Mouse (Mus musculus): ENCODE results near the gene Slc16a3. TPM values are rescaled to one million over a fixed set of nuclear protein-coding genes. Genes with fewer than 3 reads are reported as not detected.

The Slc16a3 gene
- polyA plus RNA-seq, 1 experiment from 2014 or later = 10.9 TPM

DNA sequence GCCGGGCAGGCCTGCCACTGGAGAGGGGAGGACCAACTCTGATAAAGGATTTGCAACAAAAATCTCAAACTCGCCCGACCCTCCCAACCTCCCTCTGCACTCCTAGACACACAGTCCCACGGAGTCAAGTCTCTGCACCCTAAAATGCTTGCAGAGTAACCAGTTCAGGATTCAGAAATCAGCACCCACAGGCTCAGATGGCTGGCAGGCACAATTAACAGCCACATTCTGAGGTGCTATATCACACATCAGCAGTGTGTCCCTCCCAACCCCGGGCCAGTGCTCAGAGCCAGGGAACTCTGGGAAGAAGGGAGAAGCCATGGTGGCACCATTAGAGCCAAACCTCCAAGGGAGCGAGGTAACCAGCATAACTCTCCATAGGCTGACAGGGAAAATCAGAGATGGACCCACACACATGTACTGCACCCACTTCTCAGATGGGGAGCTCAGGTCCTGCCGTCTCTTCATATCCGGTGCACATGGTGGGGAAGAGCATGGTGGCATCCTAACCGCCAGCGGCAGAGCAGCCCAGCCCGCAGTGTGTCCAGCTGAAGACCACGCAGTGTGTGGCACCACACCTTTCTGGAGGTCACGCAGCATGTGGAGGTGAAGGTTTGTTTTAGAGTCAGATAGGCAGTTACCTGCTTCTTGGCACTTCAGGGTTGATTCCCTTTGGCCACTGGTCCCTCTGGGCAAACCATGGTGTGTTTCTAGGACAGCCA lies 13.9 kb downstream of the Slc16a3 start:
- 92% methylated on average over 13 of the region's 13 CpGs for WGBS
- H3K4me3 ChIP-seq = no peak overlapping the region
- H3K9ac ChIP-seq = no peak overlapping the region
- no peaks in the 10 kb centered on the region for H3K9me3 ChIP-seq
- H3K27me3 ChIP-seq = no peaks in the 10 kb centered on the region
- ATAC-seq (ENCODE audit: low FRiP score, low read depth) = no peak
- peaks cover 8% of the 10 kb centered on the region; the same call in 1 of the 2 replicates for H3K4me1 ChIP-seq (replicated peaks)
- H3K27ac ChIP-seq (replicated peaks) = no peak overlapping the region
- H3K36me3 ChIP-seq = peaks cover 67% of the 10 kb centered on the region
- no peak overlapping the region for H3K4me2 ChIP-seq

GRCm38 (mm10) chr11:120962909-120963308 lies 14.6 kb downstream of the Slc16a3 start:
- WGBS = 85% methylated on average over 7 of the region's 7 CpGs

GRCm38 (mm10) chr11:120964195-120965157 lies 16.2 kb downstream of the Slc16a3 start:
- Histone ChIP-seq H3K4me3 (no peak overlapping the region), H3K27me3 (no peaks in the 10 kb centered on the region), H3K4me1 (replicated peaks) (peaks cover 8% of the 10 kb centered on the region; the same call in 1 of the 2 replicates), H3K9ac (no peak overlapping the region), H3K9me3 (no peaks in the 10 kb centered on the region), H3K36me3 (peaks cover 86% of the 10 kb centered on the region), H3K4me2 (no peak overlapping the region), H3K27ac (replicated peaks) (no peak overlapping the region)
- ATAC-seq (ENCODE audit: low FRiP score, low read depth) = no peak
- WGBS = 65% methylated on average over 10 of the region's 10 CpGs

More at GRCm38 (mm10) chr11:120962909-120963308, 14.6 kb downstream of the Slc16a3 start:
- H3K4me2 ChIP-seq = no peak overlapping the region
- ATAC-seq (ENCODE audit: low FRiP score, low read depth) = no peak
- H3K27ac ChIP-seq (replicated peaks) = no peak overlapping the region
- no peaks in the 10 kb centered on the region for H3K9me3 ChIP-seq
- no peak overlapping the region for H3K9ac ChIP-seq
- no peak overlapping the region for H3K4me3 ChIP-seq
- peaks cover 8% of the 10 kb centered on the region; the same call in 1 of the 2 replicates for H3K4me1 ChIP-seq (replicated peaks)
- H3K27me3 ChIP-seq = no peaks in the 10 kb centered on the region
- peaks cover 74% of the 10 kb centered on the region for H3K36me3 ChIP-seq

DNA sequence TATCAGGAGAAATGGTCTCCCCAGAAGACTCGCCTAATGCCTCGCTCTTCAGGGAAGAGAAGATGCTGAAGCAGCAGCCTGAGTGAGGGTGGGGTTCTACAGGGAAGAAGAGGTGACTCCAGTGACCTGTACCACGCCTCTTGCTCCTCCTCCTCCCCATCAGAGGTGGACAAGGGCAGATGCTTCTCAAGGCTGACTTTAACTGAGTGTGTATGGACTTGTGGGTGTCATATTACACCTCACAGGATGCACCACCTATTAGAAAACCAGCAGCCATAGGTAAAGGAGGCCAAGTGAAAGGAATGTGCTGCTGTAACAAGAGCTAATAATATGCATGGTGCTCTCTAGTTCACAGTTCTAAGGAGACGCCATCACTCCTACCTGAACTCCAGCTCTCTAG lies 17.3 kb downstream of the Slc16a3 start:
- Histone ChIP-seq H3K27ac (replicated peaks) (no peak overlapping the region), H3K27me3 (no peaks in the 10 kb centered on the region), H3K36me3 (peaks cover 96% of the 10 kb centered on the region), H3K9ac (no peak overlapping the region), H3K9me3 (no peaks in the 10 kb centered on the region), H3K4me2 (no peak overlapping the region), H3K4me3 (no peak overlapping the region), H3K4me1 (replicated peaks) (peaks cover 8% of the 10 kb centered on the region; the same call in 1 of the 2 replicates)
- ATAC-seq (ENCODE audit: low FRiP score, low read depth) = no peak
- WGBS = 89% methylated on average over 4 of the region's 4 CpGs

GRCm38 (mm10) chr11:120969742-120970141 lies 21.5 kb downstream of the Slc16a3 start:
- WGBS = 94% methylated on average over 5 of the region's 5 CpGs
- ATAC-seq (ENCODE audit: low FRiP score, low read depth) = no peak

DNA sequence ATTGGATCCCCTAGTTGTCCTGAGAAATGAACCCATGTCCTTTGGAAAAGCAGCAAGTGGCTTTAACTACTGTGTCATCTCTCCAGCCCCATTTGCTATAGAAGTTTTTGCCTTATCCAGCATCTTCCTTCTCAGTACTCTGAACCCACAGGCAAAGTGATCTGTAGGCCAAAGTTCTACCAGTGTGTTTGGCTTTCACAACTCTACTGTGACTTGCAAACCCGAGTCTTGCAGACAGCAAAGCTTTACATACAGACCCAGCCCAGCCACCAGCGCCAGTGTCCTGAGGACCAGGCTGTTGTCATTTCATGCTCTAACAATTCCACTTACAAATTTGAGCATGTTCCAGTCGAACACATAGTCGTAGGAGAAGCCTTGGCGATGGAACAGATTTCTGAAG lies 23.0 kb downstream of the Slc16a3 start:
- Histone ChIP-seq H3K4me2 (no peak overlapping the region), H3K9ac (no peak overlapping the region), H3K4me3 (no peak overlapping the region), H3K4me1 (replicated peaks) (no peaks in the 10 kb centered on the region; the same call in 1 of the 2 replicates), H3K36me3 (peaks cover 89% of the 10 kb centered on the region), H3K27me3 (no peaks in the 10 kb centered on the region), H3K27ac (replicated peaks) (no peak overlapping the region), H3K9me3 (no peaks in the 10 kb centered on the region)
- WGBS = 92% methylated on average over 5 of the region's 5 CpGs
- ATAC-seq (ENCODE audit: low FRiP score, low read depth) = no peak

More at GRCm38 (mm10) chr11:120969742-120970141, 21.5 kb downstream of the Slc16a3 start:
- peaks cover 4% of the 10 kb centered on the region; the same call in 1 of the 2 replicates for H3K4me1 ChIP-seq (replicated peaks)
- H3K9me3 ChIP-seq = no peaks in the 10 kb centered on the region
- H3K9ac ChIP-seq = no peak overlapping the region
- no peak overlapping the region for H3K4me3 ChIP-seq
- peaks cover 95% of the 10 kb centered on the region for H3K36me3 ChIP-seq
- H3K27me3 ChIP-seq = no peaks in the 10 kb centered on the region
- no peak overlapping the region for H3K27ac ChIP-seq (replicated peaks)
- no peak overlapping the region for H3K4me2 ChIP-seq

DNA sequence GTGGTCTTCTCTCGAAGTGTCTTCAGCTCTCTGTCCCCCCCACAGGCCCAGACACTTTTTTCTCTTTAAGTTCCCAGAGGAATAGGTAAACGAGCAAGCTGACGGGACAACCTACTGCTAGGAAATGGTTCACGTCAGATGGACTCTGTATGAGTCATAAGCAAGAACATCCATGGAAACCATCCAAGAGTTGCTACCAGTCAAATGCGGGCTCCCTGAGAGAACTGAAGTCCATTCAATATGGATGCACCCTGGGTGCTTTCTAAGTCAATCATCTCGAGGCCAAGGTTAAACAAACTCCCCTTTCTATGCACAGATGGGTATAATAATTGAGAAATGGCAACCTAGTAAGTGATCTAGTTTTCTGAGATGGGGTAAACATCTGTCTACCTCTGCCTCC lies 25.0 kb downstream of the Slc16a3 start:
- no peak overlapping the region for H3K4me3 ChIP-seq
- no peak overlapping the region for H3K27ac ChIP-seq (replicated peaks)
- no peaks in the 10 kb centered on the region for H3K27me3 ChIP-seq
- no peaks in the 10 kb centered on the region; the same call in 1 of the 2 replicates for H3K4me1 ChIP-seq (replicated peaks)
- no peak overlapping the region for H3K9ac ChIP-seq
- 71% methylated on average over 6 of the region's 6 CpGs for WGBS
- ATAC-seq (ENCODE audit: low FRiP score, low read depth) = no peak
- H3K9me3 ChIP-seq = no peaks in the 10 kb centered on the region
- H3K4me2 ChIP-seq = no peak overlapping the region
- peaks cover 76% of the 10 kb centered on the region for H3K36me3 ChIP-seq

DNA sequence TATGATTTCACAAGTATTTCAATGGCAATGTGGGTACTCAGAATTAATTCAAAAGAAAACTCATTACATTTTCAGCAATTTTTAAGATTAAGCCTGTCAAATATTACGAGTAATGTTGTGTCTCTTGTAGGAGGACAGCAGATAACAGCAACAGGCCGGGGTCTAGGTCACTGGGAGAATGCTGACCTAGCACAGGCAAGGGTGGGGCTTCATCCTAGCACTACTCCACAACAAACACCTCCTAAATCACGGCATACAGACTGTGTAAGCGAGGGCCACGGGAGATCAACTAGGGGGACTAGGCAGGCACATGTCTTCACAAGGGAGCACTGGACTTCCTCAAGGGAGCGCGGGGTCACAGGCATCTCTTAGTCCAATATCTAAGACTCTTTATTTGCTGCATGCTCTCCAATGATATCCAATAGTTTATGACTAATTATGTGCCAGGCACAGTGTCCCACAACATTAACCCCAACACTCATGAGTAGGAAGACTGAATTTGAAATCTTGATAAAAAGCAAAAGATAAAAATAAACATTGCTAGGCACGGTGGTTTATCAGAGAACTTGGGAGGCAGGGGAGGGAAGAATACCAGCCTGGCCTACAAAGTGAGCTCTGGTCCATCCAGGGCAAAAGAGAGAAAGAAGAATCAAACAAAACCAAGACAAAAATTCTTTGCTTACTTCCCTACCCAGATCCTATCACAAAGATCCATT lies 31.6 kb downstream of the Slc16a3 start:
- Histone ChIP-seq H3K4me3 (no peak overlapping the region), H3K4me1 (replicated peaks) (peaks cover 10% of the 10 kb centered on the region; the same call in 1 of the 2 replicates), H3K4me2 (no peak overlapping the region), H3K27me3 (no peaks in the 10 kb centered on the region), H3K27ac (replicated peaks) (no peak overlapping the region), H3K9ac (no peak overlapping the region), H3K36me3 (peaks cover 58% of the 10 kb centered on the region), H3K9me3 (no peaks in the 10 kb centered on the region)
- 84% methylated on average over 8 of the region's 8 CpGs for WGBS
- ATAC-seq (ENCODE audit: low FRiP score, low read depth) = no peak

GRCm38 (mm10) chr11:120980427-120981035 lies 32.3 kb downstream of the Slc16a3 start:
- 88% methylated on average over 9 of the region's 9 CpGs for WGBS

DNA sequence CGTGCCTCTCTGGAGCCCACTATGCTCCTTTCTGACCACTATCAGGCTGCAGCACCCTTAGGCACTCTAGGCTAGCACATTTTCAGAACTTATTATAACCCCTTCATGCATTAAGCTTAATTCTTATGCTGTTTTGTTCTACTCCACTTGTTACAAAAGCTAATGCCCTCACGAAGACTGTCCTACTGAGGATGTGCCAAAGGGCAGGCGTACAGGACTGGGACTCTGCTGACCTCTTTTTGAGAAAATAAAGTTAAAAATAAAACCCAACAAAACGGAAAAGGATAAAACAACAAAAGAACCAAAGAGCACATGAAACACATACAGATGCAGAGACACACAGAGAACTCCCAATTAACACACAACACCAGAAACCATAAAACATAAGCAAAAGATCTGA lies 33.4 kb downstream of the Slc16a3 start:
- H3K36me3 ChIP-seq = peaks cover 60% of the 10 kb centered on the region

More at GRCm38 (mm10) chr11:120980427-120981035, 32.3 kb downstream of the Slc16a3 start:
- Histone ChIP-seq H3K9me3 (no peaks in the 10 kb centered on the region), H3K4me2 (no peak overlapping the region), H3K9ac (no peak overlapping the region), H3K27me3 (no peaks in the 10 kb centered on the region), H3K4me1 (replicated peaks) (peaks cover 10% of the 10 kb centered on the region; the same call in 1 of the 2 replicates), H3K4me3 (no peak overlapping the region), H3K27ac (replicated peaks) (no peak overlapping the region), H3K36me3 (peaks cover 52% of the 10 kb centered on the region)
- ATAC-seq (ENCODE audit: low FRiP score, low read depth) = no peak

GRCm38 (mm10) chr11:120982459-120982858 lies 34.2 kb downstream of the Slc16a3 start:
- no peak for ATAC-seq (ENCODE audit: low FRiP score, low read depth)
- peaks cover 25% of the 10 kb centered on the region; the same call in 1 of the 2 replicates for H3K4me1 ChIP-seq (replicated peaks)

More for the DNA sequence above, 33.4 kb downstream of the Slc16a3 start:
- H3K4me1 ChIP-seq (replicated peaks) = 0 out of 2 replicates have a peak, but pooled peaks cover 17% of the 10 kb centered on the region
- H3K27ac ChIP-seq (replicated peaks) = no peak overlapping the region
- no peak overlapping the region for H3K4me3 ChIP-seq
- no peaks in the 10 kb centered on the region for H3K27me3 ChIP-seq
- no peak for ATAC-seq (ENCODE audit: low FRiP score, low read depth)
- no peaks in the 10 kb centered on the region for H3K9me3 ChIP-seq
- no peak overlapping the region for H3K4me2 ChIP-seq
- WGBS = 87% methylated on average over 4 of the region's 4 CpGs
- no peak overlapping the region for H3K9ac ChIP-seq

More at GRCm38 (mm10) chr11:120982459-120982858, 34.2 kb downstream of the Slc16a3 start:
- H3K27me3 ChIP-seq = no peaks in the 10 kb centered on the region
- no peak overlapping the region for H3K27ac ChIP-seq (replicated peaks)
- H3K9ac ChIP-seq = no peak overlapping the region
- no peak overlapping the region for H3K4me3 ChIP-seq
- H3K9me3 ChIP-seq = no peaks in the 10 kb centered on the region
- H3K4me2 ChIP-seq = no peak overlapping the region
- H3K36me3 ChIP-seq = peaks cover 58% of the 10 kb centered on the region

Measured in hindbrain, embryonic 15.5 days (tissue).